Mouse (Mus musculus) adrenal gland, adult 10 weeks (tissue): Measurements from ENCODE around the gene Rrnad1. TPM values are rescaled to one million over a fixed set of nuclear protein-coding genes. Genes with fewer than 3 reads are reported as not detected.

Source experiments
- polyA plus RNA-seq: library from polyadenylated mRNA; stranded (reverse); fragments of 350-450 nt; fragmentation: Illumina TruSeq; extraction: RNeasy Lipid Tissue Mini Kit (QIAGEN cat#74804); gene quantifications from one replicate; pipeline ENCODE4 v1.2.3, GENCODE M21; 2014; ENCODE audit warnings: low read depth, low replicate concordance

The Rrnad1 gene
- 11.0 TPM for polyA plus RNA-seq

GRCm38 (mm10) chr3:87930078-87930795 is at the start of gene Rrnad1, which contains the start of gene Isg20l2:
Rrnad1 (minus strand) TSS chr3:87930717.
Isg20l2 (plus strand) TSS chr3:87930314.

GRCm38 (mm10) chr3:87970939-87971488 is 40.5 kb upstream of the Rrnad1 start, which contains the start of gene Nes:
Nes (plus strand) TSS chr3:87971078.

GRCm38 (mm10) chr3:87948378-87949265 is 18.1 kb upstream of the Rrnad1 start, which contains the start of gene Crabp2:
Crabp2 (plus strand) TSS chr3:87948666.

GRCm38 (mm10) chr3:87919336-87920108 is 11.0 kb downstream of the Rrnad1 start, which contains the start of gene Mrpl24:
Mrpl24 (plus strand) TSS chr3:87919506.

GRCm38 (mm10) chr3:87905880-87906485 is 24.5 kb downstream of the Rrnad1 start, which contains the start of gene Hdgf:
Hdgf (plus strand) TSS chr3:87906321.

GRCm38 (mm10) chr3:87885281-87886003 is 45.1 kb downstream of the Rrnad1 start, which contains the start of gene Prcc:
Prcc (minus strand) TSS chr3:87885608.

Other genes starting within 250 kb of the Rrnad1 start
- gene Lrrc71, start 182.1 kb downstream of the Rrnad1 start, polyA plus RNA-seq, result not detected
- gene Ntrk1, start 135.6 kb downstream of the Rrnad1 start, polyA plus RNA-seq, result not detected
- not detected for gene Insrr, start 133.8 kb downstream of the Rrnad1 start, polyA plus RNA-seq
- gene Pear1, start 106.4 kb downstream of the Rrnad1 start, polyA plus RNA-seq, result 1.3 TPM
- gene Sh2d2a, start 84.0 kb downstream of the Rrnad1 start, polyA plus RNA-seq, result not detected
- gene Prcc, start 45.1 kb downstream of the Rrnad1 start, polyA plus RNA-seq, result 4.7 TPM
- 152 TPM for gene Hdgf, start 24.4 kb downstream of the Rrnad1 start, polyA plus RNA-seq
- 102 TPM for gene Mrpl24, start 11.2 kb downstream of the Rrnad1 start, polyA plus RNA-seq
- 19.4 TPM for gene Isg20l2, start 403 bp downstream of the Rrnad1 start, polyA plus RNA-seq
- not detected for gene Crabp2, start 17.9 kb upstream of the Rrnad1 start, polyA plus RNA-seq
- gene Nes, start 40.4 kb upstream of the Rrnad1 start, polyA plus RNA-seq, result 11.4 TPM
- 1.7 TPM for gene Bcan, start 69.5 kb upstream of the Rrnad1 start, polyA plus RNA-seq
- gene Hapln2, start 96.9 kb upstream of the Rrnad1 start, polyA plus RNA-seq, result not detected
- gene Gpatch4, start 112.4 kb upstream of the Rrnad1 start, polyA plus RNA-seq, result 11.0 TPM
- 37.4 TPM for gene Naxe, start 127.8 kb upstream of the Rrnad1 start, polyA plus RNA-seq
- not detected for gene Ttc24, start 147.6 kb upstream of the Rrnad1 start, polyA plus RNA-seq
- 0.47 TPM for gene Iqgap3, start 151.3 kb upstream of the Rrnad1 start, polyA plus RNA-seq
- gene Mef2d, start 211.7 kb upstream of the Rrnad1 start, polyA plus RNA-seq, result 17.6 TPM